Mouse (Mus musculus) heart, embryonic 13.5 days (tissue): Measurements from ENCODE around the gene Tgoln1. TPM values are rescaled to one million over a fixed set of nuclear protein-coding genes. Genes with fewer than 3 reads are reported as not detected.

Source experiments
- ATAC-seq: fragments of 200-750 bp; cut with Nextera tagmentation; 2 replicates; pipeline ENCODE4 v1.8.0; 2017; ENCODE audit warnings: moderate TSS enrichment; ENCODE audit not compliant: insufficient number of reproducible peaks, low FRiP score, low TSS enrichment; ENCODE audit errors: extremely low read depth
- H3K27ac ChIP-seq: fragments of 300-500 bp; sonication (generic); replicated peaks from 2 replicates; pipeline ENCODE4 v1.5.1; 2015; ENCODE audit warnings: moderate library complexity, mild to moderate bottlenecking, inconsistent platforms
- H3K27me3 ChIP-seq: fragments of 300-500 bp; sonication (generic); replicated peaks from 2 replicates; pipeline ENCODE4 v1.6.1; 2015; ENCODE audit warnings: mild to moderate bottlenecking, inconsistent platforms
- H3K36me3 ChIP-seq: fragments of 300-500 bp; sonication (generic); 2 replicates; pipeline ENCODE4 v1.6.1; 2015; ENCODE audit warnings: mild to moderate bottlenecking, inconsistent platforms
- H3K4me1 ChIP-seq: fragments of 300-500 bp; sonication (generic); 2 replicates; pipeline ENCODE4 v1.6.1; 2015; ENCODE audit warnings: inconsistent platforms
- H3K4me2 ChIP-seq: fragments of 300-500 bp; sonication (generic); 2 replicates; pipeline ENCODE4 v1.6.1; 2015; ENCODE audit warnings: inconsistent platforms, mild to moderate bottlenecking, moderate library complexity
- H3K4me3 ChIP-seq: fragments of 300-500 bp; sonication (generic); 2 replicates; pipeline ENCODE4 v1.5.1; 2015; ENCODE audit warnings: moderate library complexity, mild to moderate bottlenecking, inconsistent platforms
- H3K9ac ChIP-seq: fragments of 300-500 bp; sonication (generic); 2 replicates; pipeline ENCODE4 v1.6.1; 2015; ENCODE audit warnings: inconsistent platforms, mild to moderate bottlenecking, moderate library complexity
- H3K9me3 ChIP-seq: fragments of 300-500 bp; sonication (generic); 2 replicates; pipeline ENCODE4 v1.6.1; 2016; ENCODE audit warnings: inconsistent platforms
- WGBS: fragments of 180-500 bp; shearing (Covaris S2); methylation state at CpG from one replicate; pipeline ENCODE4 v1.1.7; 2015; ENCODE audit warnings: mixed read lengths; 5-methylcytosine and 5-hydroxymethylcytosine counted together
- polyA plus RNA-seq: library from polyadenylated mRNA; unstranded; fragments of >200 nt; fragmentation: Nextera tagmentation; extraction: Ambion mirVana; gene quantifications from 2 replicates; pipeline ENCODE4 v1.2.1, GENCODE M21; 2015

Tgoln1 gene
- polyA plus RNA-seq, 1 experiment from 2014 or later, result 21.5 TPM

GRCm38 (mm10) chr6:72607676-72608075, 9.1 kb downstream of the Tgoln1 start:
- WGBS, result 75% methylated on average over 5 of the region's 5 CpGs
- H3K4me2 ChIP-seq, result no peak overlapping the region
- no peaks in the 10 kb centered on the region for H3K27me3 ChIP-seq
- no peak overlapping the region for H3K4me3 ChIP-seq
- no peak overlapping the region for H3K27ac ChIP-seq
- H3K9me3 ChIP-seq, result no peaks in the 10 kb centered on the region
- no peak for ATAC-seq
- H3K9ac ChIP-seq, result no peak overlapping the region
- H3K4me1 ChIP-seq, result peaks cover 12% of the 10 kb centered on the region; the same call in 1 of the 2 replicates
- peaks cover 92% of the 10 kb centered on the region for H3K36me3 ChIP-seq

- ATAC-seq, result no peak
- Histone ChIP-seq H3K4me2 (no peak overlapping the region), H3K9me3 (no peaks in the 10 kb centered on the region), H3K4me1 (peaks cover 12% of the 10 kb centered on the region; the same call in 1 of the 2 replicates), H3K9ac (no peak overlapping the region), H3K4me3 (no peak overlapping the region), H3K36me3 (peaks cover 88% of the 10 kb centered on the region), H3K27me3 (no peaks in the 10 kb centered on the region), H3K27ac (no peak overlapping the region)
- WGBS, result 81% methylated on average over 4 of the region's 4 CpGs
Observed at GRCm38 (mm10) chr6:72607060-72607459, 9.7 kb downstream of the Tgoln1 start.

- Histone ChIP-seq H3K27me3 (no peaks in the 10 kb centered on the region), H3K9me3 (no peaks in the 10 kb centered on the region), H3K36me3 (peaks cover 60% of the 10 kb centered on the region), H3K27ac (no peak overlapping the region), H3K4me2 (no peak overlapping the region), H3K9ac (no peak overlapping the region), H3K4me1 (peaks cover 5% of the 10 kb centered on the region), H3K4me3 (no peak overlapping the region)
- ATAC-seq, result no peak
- 76% methylated on average over 2 of the region's 2 CpGs for WGBS
Observed at GRCm38 (mm10) chr6:72604066-72604465, 12.7 kb downstream of the Tgoln1 start.

- Histone ChIP-seq H3K36me3 (peaks cover 40% of the 10 kb centered on the region), H3K4me3 (no peak overlapping the region), H3K9me3 (no peaks in the 10 kb centered on the region), H3K4me2 (no peak overlapping the region), H3K9ac (no peak overlapping the region), H3K27me3 (no peaks in the 10 kb centered on the region), H3K27ac (no peak overlapping the region), H3K4me1 (peaks cover 21% of the 10 kb centered on the region)
- ATAC-seq, result no peak
- 61% methylated on average over 1 of the region's 1 CpGs for WGBS
Observed at GRCm38 (mm10) chr6:72601732-72602131, 15.1 kb downstream of the Tgoln1 start.

GRCm38 (mm10) chr6:72600771-72601170, 16.0 kb downstream of the Tgoln1 start:
- Histone ChIP-seq H3K4me2 (no peak overlapping the region), H3K4me1 (peaks cover 21% of the 10 kb centered on the region), H3K9me3 (no peaks in the 10 kb centered on the region), H3K4me3 (no peak overlapping the region), H3K36me3 (peaks cover 31% of the 10 kb centered on the region), H3K27ac (no peak overlapping the region), H3K27me3 (no peaks in the 10 kb centered on the region), H3K9ac (no peak overlapping the region)
- no peak for ATAC-seq
- 84% methylated on average over 12 of the region's 12 CpGs for WGBS

GRCm38 (mm10) chr6:72600216-72600615, 16.6 kb downstream of the Tgoln1 start:
- no peaks in the 10 kb centered on the region for H3K27me3 ChIP-seq
- no peak overlapping the region for H3K4me3 ChIP-seq
- peaks cover 21% of the 10 kb centered on the region for H3K4me1 ChIP-seq
- no peaks in the 10 kb centered on the region for H3K9me3 ChIP-seq
- peaks cover 25% of the 10 kb centered on the region for H3K36me3 ChIP-seq
- H3K27ac ChIP-seq, result no peak overlapping the region
- WGBS, result 77% methylated on average over 6 of the region's 6 CpGs
- H3K4me2 ChIP-seq, result no peak overlapping the region
- H3K9ac ChIP-seq, result no peak overlapping the region
- no peak for ATAC-seq

- Histone ChIP-seq H3K4me1 (peaks cover 21% of the 10 kb centered on the region), H3K9ac (peak overlapping the region; percentile 88), H3K9me3 (no peaks in the 10 kb centered on the region), H3K4me2 (peak overlapping the region; percentile 75), H3K27me3 (no peaks in the 10 kb centered on the region), H3K36me3 (peaks cover 13% of the 10 kb centered on the region), H3K4me3 (peak overlapping the region; percentile 77), H3K27ac (peak overlapping the region; percentile 91)
- WGBS, result 39% methylated on average over 12 of the region's 12 CpGs
- ATAC-seq, result no peak
Observed at GRCm38 (mm10) chr6:72598791-72599557, 17.8 kb downstream of the Tgoln1 start.

- H3K36me3 ChIP-seq, result peaks cover 8% of the 10 kb centered on the region; the same call in 1 of the 2 replicates
- H3K9ac ChIP-seq, result peak within 1 kb of the TSS; percentile 88
- ATAC-seq, result peak; percentile 78
- under 1% methylated on average over 38 of the region's 38 CpGs for WGBS
- H3K9me3 ChIP-seq, result no peaks in the 10 kb centered on the region
- no peaks in the 10 kb centered on the region for H3K27me3 ChIP-seq
- peak within 1 kb of the TSS; percentile 75 for H3K4me2 ChIP-seq
- peak within 1 kb of the TSS; percentile 77 for H3K4me3 ChIP-seq
- H3K27ac ChIP-seq, result peak within 1 kb of the TSS; percentile 91
- peaks cover 21% of the 10 kb centered on the region for H3K4me1 ChIP-seq
Observed at GRCm38 (mm10) chr6:72597956-72598753, 18.6 kb downstream of the Tgoln1 start, which contains the start of the genes Elmod3 and Retsat. TSS of gene Elmod3 (minus strand) at chr6:72598413. TSS of gene Retsat (plus strand) at chr6:72598475.

- peaks cover 21% of the 10 kb centered on the region for H3K4me1 ChIP-seq
- H3K9ac ChIP-seq, result peak overlapping the region; percentile 78
- no peaks in the 10 kb centered on the region for H3K27me3 ChIP-seq
- 0 out of 2 replicates have a peak, but pooled peaks cover 3% of the 10 kb centered on the region for H3K36me3 ChIP-seq
- no peak for ATAC-seq
- no peaks in the 10 kb centered on the region for H3K9me3 ChIP-seq
- peak overlapping the region; percentile 77 for H3K4me3 ChIP-seq
- H3K4me2 ChIP-seq, result peak overlapping the region; percentile 75
- 0 out of 2 replicates have a peak overlapping the region, but pooled peaks have one; percentile 8 for H3K27ac ChIP-seq
- WGBS, result 43% methylated on average over 13 of the region's 13 CpGs
Observed at GRCm38 (mm10) chr6:72597083-72597874, 19.5 kb downstream of the Tgoln1 start.

GRCm38 (mm10) chr6:72593914-72594313, 22.9 kb downstream of the Tgoln1 start:
- Histone ChIP-seq H3K9ac (no peak overlapping the region), H3K27me3 (no peaks in the 10 kb centered on the region), H3K4me2 (no peak overlapping the region), H3K4me3 (no peak overlapping the region), H3K36me3 (0 out of 2 replicates have a peak, but pooled peaks cover 3% of the 10 kb centered on the region), H3K4me1 (peaks cover 14% of the 10 kb centered on the region), H3K9me3 (no peaks in the 10 kb centered on the region), H3K27ac (no peak overlapping the region)
- 41% methylated on average over 5 of the region's 5 CpGs for WGBS
- no peak for ATAC-seq
